Mouse (Mus musculus) bone marrow, adult 2 months (tissue): ENCODE results near the gene Nudc. TPM values are rescaled to one million over a fixed set of nuclear protein-coding genes. Genes with fewer than 3 reads are reported as not detected.

ENCODE experiments used
- H3K27ac ChIP-seq: fragments of 200-500 bp; 2 replicates; pipeline ENCODE4 v1.5.1; 2012; ENCODE audit warnings: low read depth, mild to moderate bottlenecking, control low read depth, inconsistent platforms, low read length; ENCODE audit not compliant: control insufficient read depth, poor library complexity, insufficient read depth
- H3K4me1 ChIP-seq: fragments of 200-500 bp; 2 replicates; pipeline ENCODE4 v1.6.1; 2011; ENCODE audit warnings: low read length; ENCODE audit not compliant: control insufficient read depth, insufficient read depth
- H3K4me3 ChIP-seq: fragments of 200-500 bp; replicated peaks from 2 replicates; pipeline ENCODE3; 2011; ENCODE audit warnings: mild to moderate bottlenecking, low read depth, low read length, control low read depth; ENCODE audit not compliant: control insufficient read depth
- CTCF ChIP-seq: fragments of 200-500 bp; IDR thresholded peaks from 2 replicates; pipeline ENCODE4 v1.5.1; 2011; ENCODE audit warnings: low read length, control low read depth; ENCODE audit not compliant: control insufficient read depth, insufficient read depth
- POLR2A ChIP-seq: fragments of 200-500 bp; IDR thresholded peaks from 2 replicates; pipeline ENCODE4 v1.6.1; 2011; ENCODE audit warnings: low read depth, mild to moderate bottlenecking, control low read depth, low read length, borderline replicate concordance; ENCODE audit not compliant: control insufficient read depth
- WGBS: fragments of 180-500 bp; shearing (Covaris S2); methylation state at CpG from one replicate; pipeline ENCODE4 v1.1.7; 2018; 5-methylcytosine and 5-hydroxymethylcytosine counted together
- polyA plus RNA-seq: library from polyadenylated mRNA; stranded (reverse); fragments of >200 nt; gene quantifications from 2 replicates; pipeline ENCODE4 v1.2.4, GENCODE M21; 2011; ENCODE audit warnings: low replicate concordance; ENCODE audit not compliant: missing spikeins, insufficient read depth, insufficient read length

Gene Nudc
- polyA plus RNA-seq, 1 experiment = 84.5 TPM

DNA sequence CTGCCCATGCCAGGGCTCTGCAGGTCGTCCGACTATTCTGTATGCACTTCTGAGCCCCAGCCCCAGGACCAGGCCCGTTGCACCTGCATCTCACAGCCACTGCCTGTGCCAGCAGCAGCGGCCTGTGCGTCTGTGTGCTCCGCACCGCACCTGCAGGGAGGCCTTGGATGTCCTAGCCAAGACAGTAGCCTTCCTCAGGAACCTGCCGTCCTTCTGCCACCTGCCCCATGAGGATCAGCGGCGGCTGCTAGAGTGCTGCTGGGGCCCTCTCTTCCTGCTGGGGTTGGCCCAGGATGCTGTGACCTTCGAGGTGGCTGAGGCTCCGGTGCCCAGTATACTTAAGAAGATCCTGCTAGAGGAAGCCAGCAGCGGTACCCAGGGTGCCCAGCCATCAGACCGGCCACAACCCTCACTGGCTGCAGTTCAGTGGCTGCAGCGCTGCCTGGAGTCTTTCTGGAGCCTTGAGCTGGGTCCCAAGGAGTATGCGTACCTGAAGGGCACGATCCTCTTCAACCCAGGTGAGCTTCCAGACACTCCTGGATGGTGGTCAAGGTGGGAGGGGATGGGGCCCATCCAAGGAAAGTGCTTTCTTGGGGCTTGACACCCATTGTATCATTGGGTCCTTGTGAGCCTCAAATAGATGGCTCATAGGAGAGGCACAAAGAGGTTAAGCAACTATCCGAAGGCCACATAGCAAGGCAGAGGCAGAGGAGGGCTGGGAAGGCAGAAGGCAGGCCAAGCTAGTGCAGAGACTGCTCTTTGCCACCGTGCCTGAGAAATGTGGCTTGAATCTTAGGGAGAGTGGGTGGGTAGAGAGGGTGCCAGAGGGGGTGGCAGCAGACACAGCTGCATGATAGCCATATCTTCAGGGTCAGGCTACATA is 7.9 kb upstream of the Nudc start:
- TF ChIP-seq POLR2A = no peak
- no peak for TF ChIP-seq CTCF
- 32% methylated on average over 19 of the region's 19 CpGs for WGBS
- H3K4me1 ChIP-seq = no peaks in the 10 kb centered on the region
- H3K27ac ChIP-seq = no peak overlapping the region
- H3K4me3 ChIP-seq = no peak overlapping the region

- 47% methylated on average over 10 of the region's 10 CpGs for WGBS
- no peak within 1 kb of the TSS for H3K27ac ChIP-seq
- TF ChIP-seq POLR2A = no peak
- no peak within 1 kb of the TSS for H3K4me3 ChIP-seq
- no peaks in the 10 kb centered on the region for H3K4me1 ChIP-seq
Observed at GRCm38 (mm10) chr4:133552768-133553447, 7.1 kb upstream of the Nudc start, which contains the start of gene Nr0b2. Gene Nr0b2 (plus strand): TSS chr4:133553376.

GRCm38 (mm10) chr4:133552029-133552428 is 6.2 kb upstream of the Nudc start:
- Histone ChIP-seq H3K27ac (no peak overlapping the region), H3K4me1 (no peaks in the 10 kb centered on the region), H3K4me3 (no peak overlapping the region)
- TF ChIP-seq CTCF (no peak), POLR2A (no peak)
- 71% methylated on average over 1 of the region's 1 CpGs for WGBS

GRCm38 (mm10) chr4:133536652-133537051 is 9.1 kb downstream of the Nudc start:
- Histone ChIP-seq H3K27ac (no peak overlapping the region), H3K4me3 (no peak overlapping the region), H3K4me1 (no peaks in the 10 kb centered on the region)
- TF ChIP-seq CTCF (no peak), POLR2A (no peak)
- 87% methylated on average over 5 of the region's 5 CpGs for WGBS

DNA sequence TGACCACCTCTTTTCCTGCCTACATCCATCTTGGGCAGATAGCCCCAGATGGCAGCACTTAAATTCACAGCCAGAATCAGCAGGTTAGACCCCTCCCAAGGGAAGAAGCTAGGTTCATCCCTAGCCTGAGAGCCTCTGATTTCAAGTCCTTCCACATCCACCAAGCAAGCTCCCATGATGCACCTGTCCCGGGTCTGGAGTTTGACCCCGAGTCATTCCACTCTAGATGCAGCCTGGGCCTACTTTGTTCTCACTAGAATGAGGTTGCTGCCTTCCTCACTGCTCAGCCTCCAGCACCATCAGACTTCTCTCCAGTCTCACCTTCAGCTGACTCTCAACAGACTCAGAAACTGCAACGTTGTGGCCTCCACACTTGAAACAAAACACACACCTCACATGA is 9.7 kb downstream of the Nudc start:
- WGBS = 73% methylated on average over 3 of the region's 3 CpGs
- Histone ChIP-seq H3K4me3 (no peak overlapping the region), H3K4me1 (no peaks in the 10 kb centered on the region), H3K27ac (no peak overlapping the region)
- no peak for TF ChIP-seq POLR2A
- TF ChIP-seq CTCF = no peak

DNA sequence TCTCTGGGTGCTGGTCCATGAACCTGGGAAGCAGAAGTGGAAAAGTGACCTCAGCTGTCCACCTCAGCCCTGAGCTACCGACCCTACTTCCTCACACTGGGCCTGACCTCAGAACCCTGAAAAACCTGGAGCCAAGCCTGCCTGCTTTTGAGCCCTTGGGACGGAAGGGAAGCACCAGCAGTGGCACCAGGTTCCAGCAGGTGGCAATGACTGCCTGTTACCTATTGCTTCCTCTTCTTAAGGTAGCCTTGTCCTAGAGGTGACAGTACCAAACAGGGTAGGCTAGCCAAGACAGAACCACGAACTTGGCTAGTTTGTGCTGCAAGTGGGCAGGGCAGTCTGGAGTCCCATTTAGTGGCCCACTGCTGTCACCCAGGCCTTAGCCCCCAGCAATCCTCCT is 13.0 kb downstream of the Nudc start:
- no peak overlapping the region for H3K27ac ChIP-seq
- no peak for TF ChIP-seq CTCF
- TF ChIP-seq POLR2A = no peak
- WGBS = 73% methylated on average over 3 of the region's 3 CpGs

DNA sequence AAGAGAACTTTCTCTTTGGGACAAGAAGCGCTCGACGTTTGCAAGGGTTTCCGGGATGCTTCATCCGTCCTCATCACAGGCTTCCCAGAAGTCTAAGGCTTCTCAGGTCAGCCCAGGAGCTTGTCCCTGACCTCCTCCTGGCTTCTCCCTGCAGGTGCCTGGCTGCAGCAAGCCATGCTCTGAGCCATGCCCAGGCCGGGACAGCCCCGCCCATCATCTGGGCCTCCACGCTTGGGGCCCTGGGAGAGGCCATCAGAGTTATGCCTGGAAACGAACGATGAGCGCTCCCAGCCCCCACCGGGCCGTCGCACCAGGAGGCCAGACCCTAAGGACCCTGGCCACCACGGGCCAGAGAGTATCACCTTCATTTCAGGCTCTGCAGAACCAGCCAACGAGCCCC is 18.0 kb downstream of the Nudc start:
- WGBS = 82% methylated on average over 16 of the region's 16 CpGs
- TF ChIP-seq POLR2A (no peak), CTCF (no peak)
- H3K4me1 ChIP-seq = no peaks in the 10 kb centered on the region
- H3K27ac ChIP-seq = no peak overlapping the region
- no peak overlapping the region for H3K4me3 ChIP-seq

More for the DNA sequence above, 13.0 kb downstream of the Nudc start:
- no peak overlapping the region for H3K4me3 ChIP-seq
- H3K4me1 ChIP-seq = no peaks in the 10 kb centered on the region

DNA sequence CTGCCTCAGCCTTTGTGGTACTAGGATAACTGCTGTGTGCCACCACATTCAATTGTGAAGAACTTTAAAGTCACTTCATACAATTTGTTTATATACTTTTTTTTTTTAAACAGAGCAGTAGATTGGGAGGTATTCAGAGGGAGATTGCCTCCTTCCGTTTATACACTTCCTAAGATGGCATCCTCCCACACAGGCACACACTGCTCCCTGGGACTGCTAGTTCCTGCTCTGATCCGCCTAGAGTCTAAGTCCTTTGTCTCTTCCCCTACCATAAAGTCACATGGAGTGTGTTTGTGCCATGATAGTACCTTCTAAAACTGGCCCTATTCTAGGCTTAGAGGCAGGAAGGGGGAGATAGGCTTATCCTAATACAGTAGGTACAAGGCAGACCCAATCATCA is 24.3 kb downstream of the Nudc start:
- TF ChIP-seq POLR2A (no peak), CTCF (no peak)
- no peak overlapping the region for H3K27ac ChIP-seq
- no peaks in the 10 kb centered on the region; the same call in 1 of the 2 replicates for H3K4me1 ChIP-seq
- WGBS = 68% methylated on average over 2 of the region's 2 CpGs
- no peak overlapping the region for H3K4me3 ChIP-seq

DNA sequence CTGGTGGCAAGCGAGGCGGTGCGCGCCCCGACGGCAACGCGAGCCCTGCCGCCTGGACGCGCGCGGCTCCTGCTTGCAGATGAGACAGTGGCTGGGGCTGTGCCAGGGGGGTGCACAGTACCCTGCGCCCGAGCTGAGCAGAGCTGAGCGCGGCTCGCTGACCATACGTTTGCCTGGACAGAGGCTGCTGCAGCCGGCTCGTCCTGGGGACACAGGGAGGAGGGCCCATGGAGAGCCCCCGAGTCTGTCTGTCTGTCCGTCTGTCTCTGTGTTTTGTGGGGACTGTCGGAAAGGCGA is 26.5 kb downstream of the Nudc start:
- Histone ChIP-seq H3K4me3 (no peak overlapping the region), H3K4me1 (no peaks in the 10 kb centered on the region; the same call in 1 of the 2 replicates), H3K27ac (no peak overlapping the region)
- WGBS = 21% methylated on average over 25 of the region's 25 CpGs
- TF ChIP-seq POLR2A = no peak
- TF ChIP-seq CTCF = no peak
